Mouse (Mus musculus) embryo, embryonic 11 days (tissue): ENCODE measurements around the gene Ptprm.

Source experiments
- DNase-seq: peaks from one replicate; pipeline ENCODE4 v3.0.0-alpha.2; 2015

Ptprm gene

GRCm38 (mm10) chr17:66637951-66638722, 716.1 kb downstream of the Ptprm start:
- no peak for DNase-seq

- DNase-seq: no peak
Measured at GRCm38 (mm10) chr17:66619996-66620656, 734.1 kb downstream of the Ptprm start.

GRCm38 (mm10) chr17:66619255-66619826, 734.9 kb downstream of the Ptprm start:
- no peak for DNase-seq
